Mouse (Mus musculus): ENCODE measurements at regions not wholly inside any gene's neighbourhood (a gene's known extent, or its start where the extent isn't known, plus 50 kb on each side); places are given as distances from the start of the nearest gene placed in this dataset.

GRCm38 (mm10) chr17:51393771-51394221 is 214.6 kb upstream of the Tbc1d5 start:
- DNase-seq: no peak

- DNase-seq: no peak
Observed at GRCm38 (mm10) chr17:51391871-51392270, 212.7 kb upstream of the Tbc1d5 start.

- DNase-seq: no peak
Observed at GRCm38 (mm10) chr17:51382552-51382951, 203.4 kb upstream of the Tbc1d5 start.

GRCm38 (mm10) chr17:51371937-51372479 is 192.9 kb upstream of the Tbc1d5 start:
- DNase-seq: no peak

- no peak for DNase-seq
Observed at GRCm38 (mm10) chr17:51370990-51371389, 191.8 kb upstream of the Tbc1d5 start.

GRCm38 (mm10) chr17:51370085-51370484 is 190.9 kb upstream of the Tbc1d5 start:
- DNase-seq: peak; percentile 4

- DNase-seq: no peak
Observed at GRCm38 (mm10) chr17:51362801-51363200, 183.6 kb upstream of the Tbc1d5 start.

- no peak for DNase-seq
Observed at GRCm38 (mm10) chr17:51362271-51362670, 183.1 kb upstream of the Tbc1d5 start.

GRCm38 (mm10) chr17:51358362-51358739 is 179.2 kb upstream of the Tbc1d5 start:
- no peak for DNase-seq

GRCm38 (mm10) chr17:51357690-51358361 is 178.7 kb upstream of the Tbc1d5 start:
- no peak for DNase-seq

GRCm38 (mm10) chr17:51356447-51356846 is 177.3 kb upstream of the Tbc1d5 start:
- no peak for DNase-seq

- DNase-seq: no peak
Observed at GRCm38 (mm10) chr17:51321868-51322267, 142.7 kb upstream of the Tbc1d5 start.

GRCm38 (mm10) chr17:51321025-51321424 is 141.9 kb upstream of the Tbc1d5 start:
- no peak for DNase-seq

- DNase-seq: peak; percentile 1
Observed at GRCm38 (mm10) chr17:51304964-51305363, 125.8 kb upstream of the Tbc1d5 start.

- no peak for DNase-seq
Observed at GRCm38 (mm10) chr17:51290741-51291140, 111.6 kb upstream of the Tbc1d5 start.

GRCm38 (mm10) chr17:51288751-51289150 is 109.6 kb upstream of the Tbc1d5 start:
- peak; percentile 19 for DNase-seq

GRCm38 (mm10) chr17:51287878-51288277 is 108.7 kb upstream of the Tbc1d5 start:
- no peak for DNase-seq

- DNase-seq: no peak
Observed at GRCm38 (mm10) chr17:51285362-51285761, 106.2 kb upstream of the Tbc1d5 start.

- DNase-seq: no peak
Observed at GRCm38 (mm10) chr17:51278771-51279170, 99.6 kb upstream of the Tbc1d5 start.

- no peak for DNase-seq
Observed at GRCm38 (mm10) chr17:51278094-51278493, 98.9 kb upstream of the Tbc1d5 start.

- DNase-seq: no peak
Observed at GRCm38 (mm10) chr17:51277161-51277560, 98.0 kb upstream of the Tbc1d5 start.

- no peak for DNase-seq
Observed at GRCm38 (mm10) chr17:51272025-51272424, 92.9 kb upstream of the Tbc1d5 start.

- DNase-seq: no peak
Observed at GRCm38 (mm10) chr17:51262946-51263345, 83.8 kb upstream of the Tbc1d5 start.

- DNase-seq: no peak
Observed at GRCm38 (mm10) chr17:51262404-51262803, 83.3 kb upstream of the Tbc1d5 start.

- DNase-seq: no peak
Observed at GRCm38 (mm10) chr17:51258316-51258715, 79.2 kb upstream of the Tbc1d5 start.
